Mouse (Mus musculus) ES-E14 (cell line): ENCODE data around the gene Hyal1.

Experiments used
- HCFC1 ChIP-seq: IDR thresholded peaks from 2 replicates; pipeline ENCODE4 v1.6.1; 2012; ENCODE audit warnings: low read length, inconsistent platforms, borderline replicate concordance; ENCODE audit not compliant: insufficient read depth
- MAFK ChIP-seq: IDR thresholded peaks from 2 replicates; pipeline ENCODE4 v1.6.1; 2014; ENCODE audit warnings: mild to moderate bottlenecking, low read depth, low read length, inconsistent platforms; ENCODE audit not compliant: insufficient read depth
- ZNF384 ChIP-seq: IDR thresholded peaks from 2 replicates; pipeline ENCODE4 v1.6.1; 2012; ENCODE audit warnings: low read depth, low read length, inconsistent platforms

- TF ChIP-seq HCFC1 (peak; percentile 98), ZNF384 (no peak), MAFK (no peak)
Measured at GRCm38 (mm10) chr9:107541474-107542351, 35.0 kb upstream of the Hyal1 start, which contains the start of the genes Cyb561d2 and Nprl2.
